Mouse (Mus musculus) midbrain, embryonic 12.5 days (tissue): ENCODE measurements around the gene Map6. TPM values are rescaled to one million over a fixed set of nuclear protein-coding genes. Genes with fewer than 3 reads are reported as not detected.

Experiments
- ATAC-seq: fragments of 200-750 bp; cut with Nextera tagmentation; 2 replicates; pipeline ENCODE4 v1.8.0; 2017; ENCODE audit warnings: low read depth, moderate TSS enrichment, moderate library complexity; ENCODE audit not compliant: low FRiP score
- H3K27ac ChIP-seq: fragments of 300-500 bp; sonication (generic); replicated peaks from 2 replicates; pipeline ENCODE4 v1.5.1; 2016; ENCODE audit warnings: mild to moderate bottlenecking
- H3K27me3 ChIP-seq: fragments of 300-500 bp; sonication (generic); 2 replicates; pipeline ENCODE4 v1.6.1; 2016; ENCODE audit warnings: mild to moderate bottlenecking
- H3K36me3 ChIP-seq: fragments of 300-500 bp; sonication (generic); 2 replicates; pipeline ENCODE4 v1.6.1; 2016
- H3K4me1 ChIP-seq: fragments of 300-500 bp; sonication (generic); 2 replicates; pipeline ENCODE4 v1.6.1; 2016
- H3K4me2 ChIP-seq: fragments of 300-500 bp; sonication (generic); replicated peaks from 2 replicates; pipeline ENCODE4 v1.6.1; 2016; ENCODE audit warnings: mild to moderate bottlenecking, moderate library complexity
- H3K4me3 ChIP-seq: fragments of 300-500 bp; sonication (generic); 2 replicates; pipeline ENCODE4 v1.5.1; 2016; ENCODE audit warnings: mild to moderate bottlenecking
- H3K9ac ChIP-seq: fragments of 300-500 bp; sonication (generic); replicated peaks from 2 replicates; pipeline ENCODE4 v1.6.1; 2016; ENCODE audit warnings: mild to moderate bottlenecking, moderate library complexity
- H3K9me3 ChIP-seq: fragments of 300-500 bp; sonication (generic); 2 replicates; pipeline ENCODE4 v1.6.1; 2016; ENCODE audit warnings: mild to moderate bottlenecking
- WGBS: fragments of 180-500 bp; shearing (Covaris S2); methylation state at CpG from one replicate; pipeline ENCODE4 v1.1.7; 2016; 5-methylcytosine and 5-hydroxymethylcytosine counted together
- polyA plus RNA-seq: library from polyadenylated mRNA; unstranded; fragments of >200 nt; fragmentation: Nextera tagmentation; extraction: Ambion mirVana; gene quantifications from 2 replicates; pipeline ENCODE4 v1.2.1, GENCODE M21; 2016

Gene Map6
- polyA plus RNA-seq, 1 experiment from 2014 or later: 87.5 TPM

DNA sequence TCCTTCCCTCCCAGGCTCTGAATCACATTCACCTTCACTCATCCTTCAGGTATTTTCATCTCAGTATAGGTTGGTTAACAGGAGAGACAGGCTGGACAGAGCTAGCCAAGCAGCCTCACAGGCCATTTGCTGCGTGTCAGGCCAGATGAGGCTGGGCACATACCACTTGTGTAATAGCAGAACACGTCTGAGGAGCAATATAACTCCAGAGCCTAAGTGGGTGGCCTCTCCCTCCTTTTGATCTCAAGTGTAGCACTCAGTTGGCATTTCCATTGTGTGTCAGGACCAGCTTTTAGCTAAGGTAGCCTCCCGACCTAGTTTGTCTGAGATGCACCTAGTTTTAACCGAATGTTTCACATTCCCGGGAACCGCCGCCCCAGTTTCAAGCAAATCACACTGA lies 49.0 kb downstream of the Map6 start:
- no peak for ATAC-seq
- Histone ChIP-seq H3K9ac (no peak overlapping the region), H3K4me1 (peaks cover 51% of the 10 kb centered on the region), H3K4me2 (no peak overlapping the region), H3K27ac (no peak overlapping the region), H3K36me3 (peaks cover 26% of the 10 kb centered on the region), H3K9me3 (no peaks in the 10 kb centered on the region), H3K4me3 (no peak overlapping the region), H3K27me3 (peaks cover 59% of the 10 kb centered on the region)
- WGBS: 83% methylated on average over 7 of the region's 7 CpGs

DNA sequence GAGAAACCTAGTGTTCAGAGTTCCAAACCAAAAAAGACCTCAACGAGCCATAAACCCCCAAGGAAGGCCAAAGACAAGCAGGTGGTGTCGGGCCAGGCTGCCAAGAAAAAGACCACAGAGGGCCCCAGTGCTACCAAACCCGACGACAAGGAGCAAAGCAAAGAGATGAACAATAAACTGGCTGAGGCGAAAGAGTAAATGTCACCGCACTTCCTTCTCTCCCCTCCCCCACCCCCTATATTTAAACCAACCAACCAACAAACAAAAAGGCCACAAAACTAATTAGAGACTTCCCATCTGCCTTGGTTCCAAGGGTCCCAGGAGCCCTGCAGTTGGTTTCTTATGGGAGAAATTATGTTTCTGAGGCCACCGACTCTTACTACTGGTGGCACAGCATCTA lies 50.2 kb downstream of the Map6 start:
- Histone ChIP-seq H3K4me3 (no peak overlapping the region), H3K4me1 (peaks cover 38% of the 10 kb centered on the region), H3K4me2 (no peak overlapping the region), H3K27me3 (peaks cover 64% of the 10 kb centered on the region), H3K36me3 (peaks cover 29% of the 10 kb centered on the region), H3K27ac (no peak overlapping the region; the same call in 1 of the 2 replicates), H3K9me3 (no peaks in the 10 kb centered on the region), H3K9ac (no peak overlapping the region)
- no peak for ATAC-seq
- 74% methylated on average over 7 of the region's 7 CpGs for WGBS

DNA sequence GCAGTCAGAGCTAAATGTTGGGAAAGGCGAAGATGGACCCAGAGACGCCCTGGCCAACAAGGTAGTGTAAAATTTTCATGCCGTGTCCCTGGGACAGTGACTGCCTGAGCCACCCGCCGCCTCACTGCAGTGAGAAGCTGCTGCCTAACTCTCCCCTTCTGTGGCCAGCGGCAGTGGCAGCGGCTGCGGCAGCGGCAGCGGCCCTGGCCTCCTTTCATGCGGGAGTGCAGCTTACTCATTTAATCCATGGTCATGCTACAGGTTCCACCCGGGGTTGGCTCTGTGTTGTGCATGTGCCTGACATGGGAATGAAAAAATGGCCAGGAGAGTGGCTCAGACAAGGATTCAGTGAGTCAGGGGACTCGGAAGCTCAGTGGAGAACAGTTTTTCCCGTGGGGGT lies 53.3 kb downstream of the Map6 start:
- H3K9me3 ChIP-seq: no peaks in the 10 kb centered on the region
- H3K36me3 ChIP-seq: peaks cover 39% of the 10 kb centered on the region
- no peak overlapping the region for H3K4me3 ChIP-seq
- ATAC-seq: no peak
- H3K27me3 ChIP-seq: peaks cover 57% of the 10 kb centered on the region
- peak overlapping the region; percentile 46 for H3K27ac ChIP-seq
- WGBS: 34% methylated on average over 14 of the region's 14 CpGs
- H3K9ac ChIP-seq: no peak overlapping the region
- no peak overlapping the region for H3K4me2 ChIP-seq
- H3K4me1 ChIP-seq: peaks cover 26% of the 10 kb centered on the region

DNA sequence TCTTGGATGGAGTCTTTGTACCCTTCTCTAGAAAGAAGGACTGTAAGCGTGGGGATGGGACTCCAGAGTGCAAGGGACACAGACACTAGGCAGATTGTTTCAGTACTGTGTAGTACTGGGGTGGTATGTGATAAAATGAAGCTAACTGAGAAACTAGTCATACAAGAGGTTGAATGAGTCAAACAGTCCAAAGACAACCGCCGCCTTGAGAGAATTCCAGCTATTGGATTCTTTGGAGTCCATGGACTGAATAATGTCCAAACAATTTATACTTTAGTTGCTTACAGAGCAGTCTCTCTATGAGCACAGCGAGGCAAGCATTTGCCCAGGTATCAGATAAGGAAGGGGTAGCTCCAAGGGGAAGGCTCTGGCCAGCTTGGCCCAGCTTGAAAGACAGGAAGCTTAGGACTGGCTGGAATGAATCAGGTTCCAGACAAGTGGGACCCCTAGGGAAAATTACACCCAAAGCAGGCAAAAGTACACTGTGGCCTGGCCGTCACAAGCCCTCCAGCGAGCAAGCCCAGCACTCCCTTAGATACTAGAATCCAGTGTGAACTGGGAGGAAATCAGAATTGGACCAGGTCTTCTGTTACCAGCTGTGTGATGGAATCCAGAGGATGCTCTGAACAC lies 55.6 kb downstream of the Map6 start:
- H3K9me3 ChIP-seq: no peaks in the 10 kb centered on the region
- no peak overlapping the region for H3K9ac ChIP-seq
- H3K4me2 ChIP-seq: no peak overlapping the region
- no peak overlapping the region for H3K27ac ChIP-seq
- H3K36me3 ChIP-seq: peaks cover 30% of the 10 kb centered on the region
- ATAC-seq: no peak
- H3K27me3 ChIP-seq: peaks cover 43% of the 10 kb centered on the region
- peaks cover 24% of the 10 kb centered on the region for H3K4me1 ChIP-seq
- 93% methylated on average over 6 of the region's 6 CpGs for WGBS
- no peak overlapping the region for H3K4me3 ChIP-seq

DNA sequence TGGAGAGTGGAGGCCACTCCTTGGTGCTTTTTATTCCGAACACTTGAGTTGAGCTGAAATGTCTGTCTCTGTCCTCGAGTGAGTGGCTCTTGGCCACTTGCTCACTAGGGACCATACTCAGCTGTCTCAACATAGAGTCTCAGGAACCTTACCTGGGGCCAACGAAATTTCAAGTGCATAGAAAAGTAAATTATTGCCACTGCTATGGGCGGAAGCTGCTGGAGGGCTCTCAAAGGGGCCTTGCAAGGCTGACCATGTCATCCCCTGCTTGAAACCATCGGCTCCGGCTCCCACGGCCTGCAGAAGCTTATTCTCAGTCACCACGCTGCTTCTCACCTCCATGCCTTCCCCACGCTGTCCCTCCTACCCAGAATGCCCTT lies 56.1 kb downstream of the Map6 start:
- no peak for ATAC-seq
- Histone ChIP-seq H3K9me3 (no peaks in the 10 kb centered on the region), H3K36me3 (peaks cover 32% of the 10 kb centered on the region), H3K4me2 (no peak overlapping the region), H3K27ac (no peak overlapping the region), H3K9ac (no peak overlapping the region), H3K27me3 (peaks cover 38% of the 10 kb centered on the region), H3K4me1 (peaks cover 24% of the 10 kb centered on the region), H3K4me3 (no peak overlapping the region)
- 91% methylated on average over 9 of the region's 9 CpGs for WGBS

DNA sequence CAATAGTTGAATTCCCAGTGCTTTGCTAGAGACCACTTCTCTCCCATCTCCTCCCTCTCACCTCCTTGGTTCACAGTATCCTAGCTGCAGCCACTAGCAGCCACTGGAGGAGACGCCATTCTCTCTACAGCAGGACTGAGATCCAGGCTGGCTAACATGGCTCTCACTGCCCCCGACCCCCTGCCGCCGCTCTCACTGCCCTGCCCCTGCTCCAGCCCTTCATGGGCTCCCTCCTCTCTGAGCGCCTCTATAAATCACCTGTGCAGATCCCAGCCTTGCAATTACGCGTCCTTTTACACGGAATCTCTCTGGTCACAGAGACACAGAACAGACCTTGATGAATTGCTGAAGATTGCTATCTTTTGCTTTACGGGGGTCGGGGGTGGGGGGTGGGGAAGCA lies 57.6 kb downstream of the Map6 start:
- Histone ChIP-seq H3K9ac (no peak overlapping the region; the same call in 1 of the 2 replicates), H3K27ac (peak overlapping the region; percentile 11; the same call in 1 of the 2 replicates), H3K4me2 (no peak overlapping the region), H3K4me3 (no peak overlapping the region), H3K9me3 (no peaks in the 10 kb centered on the region), H3K36me3 (peaks cover 31% of the 10 kb centered on the region), H3K4me1 (peaks cover 34% of the 10 kb centered on the region), H3K27me3 (peaks cover 30% of the 10 kb centered on the region)
- WGBS: 33% methylated on average over 10 of the region's 10 CpGs
- no peak for ATAC-seq

DNA sequence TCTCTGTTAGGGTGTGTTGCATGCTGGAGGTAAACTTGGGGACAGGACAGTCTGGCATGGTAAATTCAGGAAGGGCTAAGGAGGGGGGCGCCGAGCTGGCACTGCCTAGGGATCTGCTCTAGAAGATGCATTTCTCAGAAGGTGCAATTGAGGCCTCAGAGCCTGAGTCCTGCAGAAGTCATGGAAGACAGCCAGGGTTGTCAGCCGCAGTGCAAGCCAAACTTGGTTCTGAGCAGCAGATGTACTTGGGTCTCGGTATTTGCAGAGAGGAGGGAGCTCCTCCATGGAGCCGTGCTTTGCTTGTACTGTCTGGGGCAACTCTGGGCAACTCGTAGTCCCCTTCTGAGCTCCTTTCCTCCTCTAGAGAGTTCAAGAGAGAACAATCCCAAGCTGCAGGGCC lies 58.9 kb downstream of the Map6 start:
- Histone ChIP-seq H3K9me3 (no peaks in the 10 kb centered on the region), H3K27me3 (peaks cover 26% of the 10 kb centered on the region), H3K36me3 (peaks cover 31% of the 10 kb centered on the region), H3K4me2 (no peak overlapping the region), H3K4me1 (peaks cover 23% of the 10 kb centered on the region), H3K27ac (no peak overlapping the region), H3K4me3 (no peak overlapping the region), H3K9ac (no peak overlapping the region)
- 75% methylated on average over 6 of the region's 6 CpGs for WGBS
- no peak for ATAC-seq

DNA sequence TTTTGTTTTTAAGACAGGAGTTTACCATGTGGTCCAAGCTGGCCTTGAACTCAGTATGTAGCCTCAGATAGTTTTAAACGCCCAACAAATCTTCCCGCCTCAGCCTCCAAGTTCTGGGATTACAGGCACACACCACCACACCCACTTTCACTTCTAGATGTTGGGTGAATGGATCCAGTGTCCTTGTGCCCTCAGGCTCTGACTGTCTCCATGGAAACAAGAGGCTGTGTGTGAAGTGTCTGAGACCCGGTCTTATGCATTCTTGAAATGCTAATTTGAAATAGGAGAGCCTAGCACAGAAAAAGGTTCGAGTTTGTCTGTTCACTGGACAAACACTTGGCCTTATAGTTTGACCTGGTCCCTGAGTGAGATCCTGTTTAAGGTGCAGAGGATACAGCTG lies 61.6 kb downstream of the Map6 start:
- Histone ChIP-seq H3K36me3 (peaks cover 20% of the 10 kb centered on the region), H3K9ac (no peak overlapping the region), H3K27me3 (peaks cover 12% of the 10 kb centered on the region), H3K4me1 (peaks cover 26% of the 10 kb centered on the region), H3K27ac (0 out of 2 replicates have a peak overlapping the region, but pooled peaks have one; percentile 31), H3K4me3 (no peak overlapping the region), H3K9me3 (no peaks in the 10 kb centered on the region), H3K4me2 (no peak overlapping the region)
- WGBS: 40% methylated on average over 4 of the region's 4 CpGs
- ATAC-seq: no peak

DNA sequence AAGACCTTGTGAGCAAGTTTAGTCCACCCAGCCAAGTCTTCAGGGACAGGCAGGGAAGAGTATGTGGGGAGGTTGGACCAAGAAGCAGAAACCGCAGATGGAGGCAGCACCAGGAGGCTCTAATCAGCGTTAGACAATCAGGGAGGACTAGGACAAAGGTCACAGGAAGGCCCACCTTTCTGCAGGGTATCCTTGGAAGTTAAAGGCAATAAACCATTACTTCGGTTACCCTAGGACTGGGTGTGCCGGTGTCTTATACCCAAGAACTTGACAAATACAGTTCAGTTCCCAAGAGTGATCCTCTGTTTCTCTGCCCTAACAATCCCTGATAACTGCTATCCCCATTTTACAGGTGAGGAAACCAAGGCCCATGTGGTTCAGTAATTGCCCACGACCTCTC lies 62.8 kb downstream of the Map6 start:
- WGBS: 89% methylated on average over 5 of the region's 5 CpGs
- no peak overlapping the region for H3K4me2 ChIP-seq
- no peak overlapping the region for H3K9ac ChIP-seq
- no peak for ATAC-seq
- H3K9me3 ChIP-seq: no peaks in the 10 kb centered on the region
- H3K4me3 ChIP-seq: no peak overlapping the region
- H3K27ac ChIP-seq: no peak overlapping the region
- H3K27me3 ChIP-seq: peaks cover 11% of the 10 kb centered on the region
- peaks cover 18% of the 10 kb centered on the region; the same call in 1 of the 2 replicates for H3K36me3 ChIP-seq
- H3K4me1 ChIP-seq: peaks cover 18% of the 10 kb centered on the region

DNA sequence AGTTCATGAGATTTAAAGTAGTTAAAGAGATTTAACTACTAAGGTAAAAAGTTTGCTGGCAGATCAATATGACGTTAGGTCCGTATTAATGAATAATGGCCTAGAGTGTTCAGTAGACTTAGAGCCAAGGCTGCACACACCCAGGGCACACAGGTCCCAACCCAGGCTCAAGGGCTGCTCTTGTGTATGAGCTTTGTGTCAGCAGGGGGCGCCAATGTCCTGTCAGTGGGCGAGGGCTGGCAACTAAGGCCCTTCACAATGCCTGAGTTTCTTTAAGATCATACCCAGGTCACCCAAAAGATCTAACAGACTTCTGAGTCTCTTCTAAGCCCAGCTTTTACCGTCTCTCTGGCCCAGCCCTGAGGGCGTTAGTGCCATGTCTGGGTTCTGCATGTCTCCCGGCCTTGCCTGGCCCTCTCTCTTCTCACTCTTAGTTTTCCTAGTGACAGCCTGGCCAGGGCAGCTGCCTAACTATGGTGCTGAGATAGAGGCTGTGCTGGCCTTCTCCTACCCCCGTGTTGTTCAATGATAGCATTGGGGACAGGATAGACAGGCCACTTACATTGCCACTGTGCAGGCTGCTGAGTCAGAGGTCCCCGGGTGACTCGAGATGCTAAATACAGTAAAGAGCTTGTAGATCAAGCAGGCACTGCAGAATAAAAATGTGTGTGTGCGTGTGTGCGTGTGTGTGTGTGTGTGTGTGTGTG lies 65.7 kb downstream of the Map6 start:
- Histone ChIP-seq H3K27me3 (no peaks in the 10 kb centered on the region), H3K27ac (no peak overlapping the region), H3K4me2 (no peak overlapping the region), H3K36me3 (peaks cover 28% of the 10 kb centered on the region), H3K4me1 (peaks cover 13% of the 10 kb centered on the region), H3K9me3 (no peaks in the 10 kb centered on the region), H3K4me3 (no peak overlapping the region), H3K9ac (peak overlapping the region; percentile 31; the same call in 1 of the 2 replicates)
- 49% methylated on average over 12 of the region's 12 CpGs for WGBS
- peak; percentile 58; the same call in 1 of the 2 replicates for ATAC-seq

DNA sequence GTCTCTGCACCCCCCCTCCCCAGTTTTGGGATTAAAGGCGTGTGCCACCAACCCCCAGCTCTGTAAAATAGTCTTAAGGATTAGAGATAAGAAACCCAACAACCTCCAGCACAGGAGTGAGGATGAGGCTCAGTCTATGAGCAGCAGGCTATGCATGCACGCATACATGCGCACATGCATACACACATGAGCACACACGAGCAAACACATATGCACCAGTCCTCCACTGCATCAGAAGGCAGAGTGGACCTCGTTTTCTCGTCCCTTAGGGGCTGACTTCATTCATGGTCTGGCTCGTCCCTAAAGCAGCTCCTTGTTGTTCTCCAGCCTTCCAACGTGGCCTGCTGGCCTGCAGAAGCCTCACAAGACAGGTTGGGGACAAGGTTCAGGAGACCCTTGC lies 73.5 kb downstream of the Map6 start:
- peaks cover 36% of the 10 kb centered on the region for H3K36me3 ChIP-seq
- 0 out of 2 replicates have a peak overlapping the region, but pooled peaks have one; percentile 39 for H3K27ac ChIP-seq
- WGBS: 77% methylated on average over 8 of the region's 8 CpGs

DNA sequence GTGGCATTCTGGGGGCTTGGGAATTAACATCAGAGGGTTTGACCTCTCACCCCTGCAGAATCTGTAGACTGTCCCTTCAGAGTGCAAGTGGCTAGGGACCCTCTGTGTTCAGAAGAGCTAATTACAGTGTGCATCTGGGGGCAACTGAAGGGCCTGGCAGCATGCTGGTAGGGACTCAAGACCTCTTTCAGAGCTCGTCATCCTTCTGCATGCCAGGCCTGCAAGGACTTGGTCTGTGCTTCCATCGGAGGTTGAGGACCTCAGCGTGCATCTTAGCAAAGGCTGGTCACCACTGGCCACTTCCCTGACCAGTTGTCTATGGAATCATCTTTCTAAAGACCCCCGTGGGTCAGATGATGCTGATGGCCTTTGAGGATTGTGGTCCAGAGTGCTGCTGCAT lies 76.3 kb downstream of the Map6 start:
- Histone ChIP-seq H3K4me3 (no peak overlapping the region), H3K4me1 (no peaks in the 10 kb centered on the region), H3K4me2 (no peak overlapping the region), H3K27ac (no peak overlapping the region), H3K9ac (no peak overlapping the region), H3K9me3 (no peaks in the 10 kb centered on the region), H3K27me3 (no peaks in the 10 kb centered on the region), H3K36me3 (peaks cover 42% of the 10 kb centered on the region)
- WGBS: 85% methylated on average over 4 of the region's 4 CpGs
- ATAC-seq: no peak

More for the DNA sequence above, 73.5 kb downstream of the Map6 start:
- Histone ChIP-seq H3K4me3 (no peak overlapping the region), H3K9me3 (no peaks in the 10 kb centered on the region), H3K9ac (no peak overlapping the region), H3K27me3 (no peaks in the 10 kb centered on the region), H3K4me1 (no peaks in the 10 kb centered on the region), H3K4me2 (no peak overlapping the region)
- ATAC-seq: no peak
